Mouse (Mus musculus): ENCODE measurements around the gene BC048562. TPM values are rescaled to one million over a fixed set of nuclear protein-coding genes. Genes with fewer than 3 reads are reported as not detected.

BC048562 gene
- total RNA-seq (2012; rRNA removed) = not detected in 2 replicates
- not detected in 2 replicates for total RNA-seq (2014; rRNA removed)
- polyA plus RNA-seq (2012; ENCODE audit: insufficient read length, low read depth) = not detected in 2 replicates

GRCm38 (mm10) chr9:108436182-108436581 lies at the start of gene BC048562:
Gene BC048562 (plus strand): TSS chr9:108436482.
- Histone ChIP-seq H3K4me3 (replicated peaks in 1 of 3; ENCODE audit: low read depth in 2 of 3, low read length in 2 of 3, poor library complexity in 1 of 3) (no peak within 1 kb of the TSS), H3K36me3 (replicated peaks in 1 of 2; ENCODE audit: control insufficient read depth in 1 of 2, insufficient read depth in 1 of 2, low read length in 1 of 2) (no peaks in the 10 kb centered on the region), H3K4me2 (ENCODE audit: insufficient read depth, low read depth, poor library complexity, severe bottlenecking) (no peak within 1 kb of the TSS), H3K4me1 (ENCODE audit: control insufficient read depth in 1 of 2, insufficient read depth in 2 of 2) (0 out of 4 replicates have a peak, but pooled peaks cover 0 to 2% of the 10 kb centered on the region in 2 experiments), H3K9ac (ENCODE audit: insufficient read depth, low read depth) (no peak within 1 kb of the TSS), H3K9me3 (replicated peaks; ENCODE audit: low read length) (peaks cover 5% of the 10 kb centered on the region), H3K27me3 (replicated peaks) (peaks cover 40% of the 10 kb centered on the region), H3K27ac (ENCODE audit: insufficient read depth, low read depth) (no peak within 1 kb of the TSS), H3K79me2 (replicated peaks; ENCODE audit: control insufficient read depth, extremely low read depth, insufficient read depth, poor library complexity, severe bottlenecking) (no peaks in the 10 kb centered on the region)
- in situ Hi-C loops (cut with MboI; ENCODE audit: low pct_ligation_motif_present, low pct_unique_long_range_greater_than_20kb, low sequenced_read_pairs) (no loop called here), dilution Hi-C loops (cut with MboI; ENCODE audit: extremely low pct_ligation_motif_present, extremely low pct_unique_long_range_greater_than_20kb, low sequenced_read_pairs) (no loop called here)
- no peak for DNase-seq (ENCODE audit: extremely low read depth)
- TF ChIP-seq POLR2A (IDR thresholded peaks at IDR 0.05; ENCODE audit: low read depth, low read length) (no peak), MAZ (IDR thresholded peaks at IDR 0.05; ENCODE audit: low read depth, low read length) (no peak)

GRCm38 (mm10) chr9:108386816-108387215 lies 49.5 kb upstream of the BC048562 start:
- Histone ChIP-seq H3K4me1 (ENCODE audit: control insufficient read depth in 1 of 2, insufficient read depth in 2 of 2) (no peaks in the 10 kb centered on the region), H3K27ac (ENCODE audit: insufficient read depth, low read depth) (no peak overlapping the region), H3K4me3 (replicated peaks in 1 of 3; ENCODE audit: low read depth in 2 of 3, low read length in 2 of 3, poor library complexity in 1 of 3) (no peak overlapping the region), H3K79me2 (replicated peaks; ENCODE audit: control insufficient read depth, extremely low read depth, insufficient read depth, poor library complexity, severe bottlenecking) (no peaks in the 10 kb centered on the region), H3K9ac (ENCODE audit: insufficient read depth, low read depth) (no peak overlapping the region), H3K27me3 (replicated peaks) (no peaks in the 10 kb centered on the region), H3K4me2 (ENCODE audit: insufficient read depth, low read depth, poor library complexity, severe bottlenecking) (no peak overlapping the region), H3K36me3 (replicated peaks in 1 of 2; ENCODE audit: control insufficient read depth in 1 of 2, insufficient read depth in 1 of 2, low read length in 1 of 2) (peaks cover 63 to 89% of the 10 kb centered on the region in 2 experiments), H3K9me3 (replicated peaks; ENCODE audit: low read length) (no peaks in the 10 kb centered on the region)
- dilution Hi-C loops (cut with MboI; ENCODE audit: extremely low pct_ligation_motif_present, extremely low pct_unique_long_range_greater_than_20kb, low sequenced_read_pairs) = no loop called here
- in situ Hi-C loops (cut with MboI; ENCODE audit: low pct_ligation_motif_present, low pct_unique_long_range_greater_than_20kb, low sequenced_read_pairs) = no loop called here
- TF ChIP-seq NRF1 (IDR thresholded peaks at IDR 0.05; ENCODE audit: low read depth, low read length) (no peak), SMC3 (IDR thresholded peaks at IDR 0.05; ENCODE audit: low read depth, low read length) (no peak), MAX (IDR thresholded peaks at IDR 0.05; ENCODE audit: low read length) (no peak), IRF4 (IDR thresholded peaks at IDR 0.05; ENCODE audit: low read depth, low read length) (no peak), ZKSCAN1 (IDR thresholded peaks at IDR 0.05; ENCODE audit: borderline replicate concordance, low read depth, low read length) (no peak), JUND (conservative IDR thresholded peaks at IDR 0.05; ENCODE audit: low read depth, low read length) (no peak), BHLHE40 (IDR thresholded peaks at IDR 0.05; ENCODE audit: low read depth, low read length) (no peak), UBTF (IDR thresholded peaks at IDR 0.05; ENCODE audit: low read depth, low read length) (no peak), POLR2A (IDR thresholded peaks at IDR 0.05; ENCODE audit: low read depth, low read length) (no peak), MYC (IDR thresholded peaks at IDR 0.05; ENCODE audit: low read depth, low read length) (no peak), POLR2AphosphoS2 (IDR thresholded peaks at IDR 0.05; ENCODE audit: low read depth, low read length) (no peak), ELF1 (IDR thresholded peaks at IDR 0.05; ENCODE audit: low read depth, low read length) (no peak), ETS1 (conservative IDR thresholded peaks at IDR 0.05; ENCODE audit: low read depth, low read length) (no peak), ZNF384 (IDR thresholded peaks at IDR 0.05; ENCODE audit: low read depth, low read length) (no peak)
- no peak for DNase-seq (ENCODE audit: extremely low read depth)

Data from CH12.LX (cell line).